In genomic region chr5:112284203-112284582, GRCm38 (mm10) we compare ENCODE assay signal across 9 mouse cellular contexts. TPM values are rescaled to one million over a fixed set of nuclear protein-coding genes. Genes with fewer than 3 reads are reported as not detected.
DNase-seq lines count a peak whose midpoint lies in the region; ATAC-seq and TF ChIP-seq lines count a peak whose summit lies in the region.
"Had no signal": no experiment of that assay in that cellular context is flagged by ENCODE, and none has a peak within 500 bp of the region (broad histone marks: within the 10 kb centered on the region; RNA-seq: fewer than 3 reads in every experiment).

No protein-coding gene starts in this region.

- peak overlapping the region; percentile 48; the same call in 1 of the 2 replicates for H3K27ac ChIP-seq in hindbrain, embryonic 12.5 days
- H3K27ac ChIP-seq in hindbrain, embryonic 16.5 days (ENCODE audit: low read depth, low read length): no peak overlapping the region
- H3K27ac ChIP-seq in embryonic facial prominence, embryonic 14.5 days (replicated peaks; ENCODE audit: low read depth, low read length): 0 out of 2 replicates have a peak overlapping the region, but pooled peaks have one; percentile 11
- 0 out of 2 replicates have a peak overlapping the region, but pooled peaks have one; percentile 30 for H3K27ac ChIP-seq in stomach, postnatal 0 days (replicated peaks)
- H3K27ac ChIP-seq in midbrain, embryonic 11.5 days (ENCODE audit: low read depth, low read length): no peak overlapping the region

- no peaks in the 10 kb centered on the region for H3K9me3 ChIP-seq in hindbrain, embryonic 12.5 days (replicated peaks)
- no peaks in the 10 kb centered on the region for H3K9me3 ChIP-seq in hindbrain, embryonic 16.5 days (ENCODE audit: control insufficient read depth, low read length)
- no peaks in the 10 kb centered on the region for H3K9me3 ChIP-seq in embryonic facial prominence, embryonic 14.5 days (ENCODE audit: control insufficient read depth, low read length)
- H3K9me3 ChIP-seq in stomach, postnatal 0 days (ENCODE audit: control insufficient read depth, low read length): no peaks in the 10 kb centered on the region
- H3K9me3 ChIP-seq in midbrain, embryonic 11.5 days (ENCODE audit: control insufficient read depth, low read length): no peaks in the 10 kb centered on the region

- DNase-seq in lung, postnatal 10 days: peak; percentile 52
- no peak for DNase-seq in lung, adult 2 months
- no peak for DNase-seq in embryonic facial prominence, embryonic 14.5 days (ENCODE audit: low spot score)
- no peak for DNase-seq in stomach, postnatal 0 days (ENCODE audit: low spot score)
- no peak for DNase-seq in midbrain, embryonic 11.5 days (ENCODE audit: low spot score, missing footprints)
- DNase-seq: cerebellum, postnatal 36 days; thymus, adult 18-20 months had no signal

- H3K4me1 ChIP-seq in hindbrain, embryonic 12.5 days: peaks cover 29% of the 10 kb centered on the region
- peaks cover 6% of the 10 kb centered on the region; the same call in 1 of the 2 replicates for H3K4me1 ChIP-seq in hindbrain, embryonic 16.5 days (ENCODE audit: control insufficient read depth, insufficient read depth, low read depth, low read length)
- peaks cover 62% of the 10 kb centered on the region for H3K4me1 ChIP-seq in lung, adult 2 months (ENCODE audit: control insufficient read depth, insufficient read depth, low read length)
- peaks cover 11% of the 10 kb centered on the region; the same call in 1 of the 2 replicates for H3K4me1 ChIP-seq in embryonic facial prominence, embryonic 14.5 days (ENCODE audit: control insufficient read depth, insufficient read depth, low read length)
- H3K4me1 ChIP-seq in stomach, postnatal 0 days (replicated peaks; ENCODE audit: control insufficient read depth, insufficient read depth): peaks cover 4% of the 10 kb centered on the region
- H3K4me1 ChIP-seq in midbrain, embryonic 11.5 days (ENCODE audit: control insufficient read depth, insufficient read depth, low read length): no peaks in the 10 kb centered on the region; the same call in 1 of the 2 replicates

- ATAC-seq in hindbrain, embryonic 12.5 days (ENCODE audit: low FRiP score): no peak
- ATAC-seq in hindbrain, embryonic 16.5 days: no peak
- ATAC-seq in embryonic facial prominence, embryonic 14.5 days (ENCODE audit: low read depth): no peak
- no peak for ATAC-seq in stomach, postnatal 0 days (ENCODE audit: low FRiP score, low TSS enrichment)
- no peak for ATAC-seq in midbrain, embryonic 11.5 days (ENCODE audit: low FRiP score)

- no peak for TF ChIP-seq CTCF in lung, adult 2 months (IDR thresholded peaks at IDR 0.05; ENCODE audit: insufficient read depth, low read length)
- no peak for TF ChIP-seq CTCF in stomach, postnatal 0 days (IDR thresholded peaks at IDR 0.05; ENCODE audit: low read depth)

- no peak overlapping the region for H3K4me2 ChIP-seq in hindbrain, embryonic 12.5 days (replicated peaks)
- H3K4me2 ChIP-seq in hindbrain, embryonic 16.5 days (ENCODE audit: low read length): no peak overlapping the region
- H3K4me2 ChIP-seq in embryonic facial prominence, embryonic 14.5 days (ENCODE audit: low read depth, low read length): no peak overlapping the region
- H3K4me2 ChIP-seq in stomach, postnatal 0 days (replicated peaks; ENCODE audit: low read depth): no peak overlapping the region
- no peak overlapping the region for H3K4me2 ChIP-seq in midbrain, embryonic 11.5 days

- no peak for TF ChIP-seq POLR2A in lung, adult 2 months (IDR thresholded peaks at IDR 0.05; ENCODE audit: borderline replicate concordance, extremely low read depth, low read depth, low read length)

- no peak for TF ChIP-seq EP300 in stomach, postnatal 0 days (optimal IDR thresholded peaks at IDR 0.05)

- no peak overlapping the region for H3K9ac ChIP-seq in hindbrain, embryonic 12.5 days
- no peak overlapping the region for H3K9ac ChIP-seq in hindbrain, embryonic 16.5 days (ENCODE audit: low read depth, low read length)
- H3K9ac ChIP-seq in embryonic facial prominence, embryonic 14.5 days (ENCODE audit: low read depth, low read length): no peak overlapping the region
- H3K9ac ChIP-seq in stomach, postnatal 0 days (ENCODE audit: low read length): no peak overlapping the region
- H3K9ac ChIP-seq in midbrain, embryonic 11.5 days (ENCODE audit: low read length): no peak overlapping the region

- WGBS in hindbrain, embryonic 12.5 days: 86% methylated on average over 7 of the region's 7 CpGs
- whole genome bisulfite sequencing in hindbrain, embryonic 16.5 days: 80% methylated on average over 7 of the region's 7 CpGs
- 36% methylated on average over 7 of the region's 7 CpGs for WGBS in lung, adult 2 months
- WGBS in embryonic facial prominence, embryonic 14.5 days: 78% methylated on average over 6 of the region's 7 CpGs
- 74% methylated on average over 7 of the region's 7 CpGs for whole genome bisulfite sequencing in stomach, postnatal 0 days
- WGBS in midbrain, embryonic 11.5 days: 88% methylated on average over 7 of the region's 7 CpGs

- H3K36me3 ChIP-seq in hindbrain, embryonic 12.5 days: no peaks in the 10 kb centered on the region
- no peaks in the 10 kb centered on the region for H3K36me3 ChIP-seq in hindbrain, embryonic 16.5 days (ENCODE audit: control insufficient read depth, insufficient read depth, low read length)
- no peaks in the 10 kb centered on the region for H3K36me3 ChIP-seq in embryonic facial prominence, embryonic 14.5 days (ENCODE audit: control insufficient read depth, insufficient read depth, low read length)
- H3K36me3 ChIP-seq in stomach, postnatal 0 days (ENCODE audit: control insufficient read depth, insufficient read depth, low read length): no peaks in the 10 kb centered on the region
- H3K36me3 ChIP-seq in midbrain, embryonic 11.5 days (ENCODE audit: control insufficient read depth, insufficient read depth, low read length): no peaks in the 10 kb centered on the region

- H3K27me3 ChIP-seq in hindbrain, embryonic 12.5 days: no peaks in the 10 kb centered on the region
- H3K27me3 ChIP-seq in hindbrain, embryonic 16.5 days (replicated peaks; ENCODE audit: control insufficient read depth, insufficient read depth, low read length): no peaks in the 10 kb centered on the region
- no peaks in the 10 kb centered on the region for H3K27me3 ChIP-seq in embryonic facial prominence, embryonic 14.5 days (replicated peaks; ENCODE audit: control insufficient read depth, insufficient read depth, low read length)
- H3K27me3 ChIP-seq in stomach, postnatal 0 days (ENCODE audit: control insufficient read depth, insufficient read depth, low read length): no peaks in the 10 kb centered on the region
- no peaks in the 10 kb centered on the region for H3K27me3 ChIP-seq in midbrain, embryonic 11.5 days (ENCODE audit: control insufficient read depth, insufficient read depth, low read length)

- H3K4me3 ChIP-seq in hindbrain, embryonic 12.5 days: no peak overlapping the region
- H3K4me3 ChIP-seq in hindbrain, embryonic 16.5 days (ENCODE audit: low read length): no peak overlapping the region
- H3K4me3 ChIP-seq in lung, adult 2 months (replicated peaks; ENCODE audit: extremely low read depth, low read depth, low read length): no peak overlapping the region
- no peak overlapping the region for H3K4me3 ChIP-seq in embryonic facial prominence, embryonic 14.5 days (ENCODE audit: low read depth, low read length)
- H3K4me3 ChIP-seq in stomach, postnatal 0 days (ENCODE audit: low read depth, low read length): no peak overlapping the region
- no peak overlapping the region for H3K4me3 ChIP-seq in midbrain, embryonic 11.5 days (ENCODE audit: low read depth, low read length)

RNA-seq across cellular contexts. Expression of gene Tpst2, which starts 7.7 kb away (rescaled TPM):
- 31.7 and 35.4 TPM in 2 replicates for polyA plus RNA-seq in hindbrain, embryonic 12.5 days (2016; fragmentation: Nextera tagmentation; extraction: Ambion mirVana)
- 35.6 and 35.9 TPM in 2 replicates for polyA plus RNA-seq in hindbrain, embryonic 16.5 days (2015; fragmentation: Nextera tagmentation; extraction: Ambion mirVana)
- 122 and 144 TPM in 2 replicates for polyA plus RNA-seq in lung, adult 2 months (2012; rRNA removed)
- 46.9 and 50.6 TPM in 2 replicates for polyA plus RNA-seq in embryonic facial prominence, embryonic 14.5 days (2014; fragmentation: Nextera tagmentation; extraction: Ambion mirVana)
- 29.2 and 30.2 TPM in 2 replicates for polyA plus RNA-seq in stomach, postnatal 0 days (2015; fragmentation: Nextera tagmentation; extraction: Ambion mirVana)
- polyA plus RNA-seq in midbrain, embryonic 11.5 days (2014; fragmentation: Nextera tagmentation; extraction: Ambion mirVana): 29.3 and 33.5 TPM in 2 replicates

RNA-seq across cellular contexts. Expression of gene Crybb1, which starts 28.6 kb away (rescaled TPM):
- 2.0 and 2.3 TPM in 2 replicates for polyA plus RNA-seq in hindbrain, embryonic 12.5 days (2016; fragmentation: Nextera tagmentation; extraction: Ambion mirVana)
- 6.6 and 7.7 TPM in 2 replicates for polyA plus RNA-seq in hindbrain, embryonic 16.5 days (2015; fragmentation: Nextera tagmentation; extraction: Ambion mirVana)
- 0.14 TPM in 1 of 2 replicates, not detected in the other for polyA plus RNA-seq in lung, adult 2 months (2012; rRNA removed)
- 1.8 and 3.2 TPM in 2 replicates for polyA plus RNA-seq in embryonic facial prominence, embryonic 14.5 days (2014; fragmentation: Nextera tagmentation; extraction: Ambion mirVana)
- 1.7 and 2.0 TPM in 2 replicates for polyA plus RNA-seq in stomach, postnatal 0 days (2015; fragmentation: Nextera tagmentation; extraction: Ambion mirVana)
- polyA plus RNA-seq in midbrain, embryonic 11.5 days (2014; fragmentation: Nextera tagmentation; extraction: Ambion mirVana): 0.29 and 0.84 TPM in 2 replicates

RNA-seq across cellular contexts. Expression of gene Cryba4, which starts 31.9 kb away (rescaled TPM):
- polyA plus RNA-seq in hindbrain, embryonic 12.5 days (2016; fragmentation: Nextera tagmentation; extraction: Ambion mirVana): 1.8 and 2.3 TPM in 2 replicates
- polyA plus RNA-seq in hindbrain, embryonic 16.5 days (2015; fragmentation: Nextera tagmentation; extraction: Ambion mirVana): 1.2 and 1.3 TPM in 2 replicates
- polyA plus RNA-seq in lung, adult 2 months (2012; rRNA removed): 1.0 and 1.4 TPM in 2 replicates
- polyA plus RNA-seq in embryonic facial prominence, embryonic 14.5 days (2014; fragmentation: Nextera tagmentation; extraction: Ambion mirVana): 2.7 and 2.8 TPM in 2 replicates
- 1.9 and 2.2 TPM in 2 replicates for polyA plus RNA-seq in stomach, postnatal 0 days (2015; fragmentation: Nextera tagmentation; extraction: Ambion mirVana)
- 0.52 and 2.0 TPM in 2 replicates for polyA plus RNA-seq in midbrain, embryonic 11.5 days (2014; fragmentation: Nextera tagmentation; extraction: Ambion mirVana)

RNA-seq across cellular contexts. Expression of gene Tfip11, which starts 42.0 kb away (rescaled TPM):
- polyA plus RNA-seq in hindbrain, embryonic 12.5 days (2016; fragmentation: Nextera tagmentation; extraction: Ambion mirVana): 38.1 TPM in 2 replicates
- polyA plus RNA-seq in hindbrain, embryonic 16.5 days (2015; fragmentation: Nextera tagmentation; extraction: Ambion mirVana): 31.9 and 34.6 TPM in 2 replicates
- polyA plus RNA-seq in lung, adult 2 months (2012; rRNA removed): 33.5 and 36.2 TPM in 2 replicates
- 23.1 and 23.2 TPM in 2 replicates for polyA plus RNA-seq in embryonic facial prominence, embryonic 14.5 days (2014; fragmentation: Nextera tagmentation; extraction: Ambion mirVana)
- polyA plus RNA-seq in stomach, postnatal 0 days (2015; fragmentation: Nextera tagmentation; extraction: Ambion mirVana): 12.4 and 12.9 TPM in 2 replicates
- polyA plus RNA-seq in midbrain, embryonic 11.5 days (2014; fragmentation: Nextera tagmentation; extraction: Ambion mirVana): 22.1 and 25.8 TPM in 2 replicates

RNA-seq across cellular contexts. Expression of gene Srrd, which starts 58.6 kb away (rescaled TPM):
- 46.9 and 47.6 TPM in 2 replicates for polyA plus RNA-seq in hindbrain, embryonic 12.5 days (2016; fragmentation: Nextera tagmentation; extraction: Ambion mirVana)
- polyA plus RNA-seq in hindbrain, embryonic 16.5 days (2015; fragmentation: Nextera tagmentation; extraction: Ambion mirVana): 58.3 and 60.8 TPM in 2 replicates
- 34.6 and 38.4 TPM in 2 replicates for polyA plus RNA-seq in lung, adult 2 months (2012; rRNA removed)
- polyA plus RNA-seq in embryonic facial prominence, embryonic 14.5 days (2014; fragmentation: Nextera tagmentation; extraction: Ambion mirVana): 30.3 and 34.3 TPM in 2 replicates
- polyA plus RNA-seq in stomach, postnatal 0 days (2015; fragmentation: Nextera tagmentation; extraction: Ambion mirVana): 19.3 and 20.9 TPM in 2 replicates
- 46.0 and 46.8 TPM in 2 replicates for polyA plus RNA-seq in midbrain, embryonic 11.5 days (2014; fragmentation: Nextera tagmentation; extraction: Ambion mirVana)

Comparison
In these comparisons a context has a peak if more than half of its experiments do, and no peak if none do; other contexts are left out.
1. H3K27ac ChIP-seq: peak in hindbrain, embryonic 12.5 days (single experiment), embryonic facial prominence, embryonic 14.5 days (single experiment) and stomach, postnatal 0 days (single experiment); none in hindbrain, embryonic 16.5 days (single experiment) and midbrain, embryonic 11.5 days (single experiment).